Mouse (Mus musculus) hindbrain, embryonic 11.5 days (tissue): ENCODE data around the gene Mlec. TPM values are rescaled to one million over a fixed set of nuclear protein-coding genes. Genes with fewer than 3 reads are reported as not detected.

Experiments
- ATAC-seq: fragments of 200-750 bp; cut with Nextera tagmentation; 2 replicates; pipeline ENCODE4 v1.8.0; 2017; ENCODE audit warnings: mild to moderate bottlenecking, moderate TSS enrichment, moderate library complexity; ENCODE audit not compliant: low FRiP score
- DNase-seq: peaks from one replicate; pipeline ENCODE4 v3.0.0-alpha.2; 2015; ENCODE audit warnings: low spot score
- H3K27ac ChIP-seq: fragments of 300-500 bp; sonication (generic); 2 replicates; pipeline ENCODE4 v1.5.1; 2014; ENCODE audit warnings: mild to moderate bottlenecking, low read depth, low read length
- H3K27me3 ChIP-seq: fragments of 300-500 bp; sonication (generic); 2 replicates; pipeline ENCODE4 v1.6.1; 2014; ENCODE audit warnings: mild to moderate bottlenecking, low read length, moderate library complexity, mixed read lengths; ENCODE audit not compliant: control insufficient read depth, insufficient read depth
- H3K36me3 ChIP-seq: fragments of 300-500 bp; sonication (generic); 2 replicates; pipeline ENCODE4 v1.6.1; 2014; ENCODE audit warnings: mild to moderate bottlenecking, low read length, moderate library complexity, mixed read lengths; ENCODE audit not compliant: control insufficient read depth, insufficient read depth
- H3K4me1 ChIP-seq: fragments of 300-500 bp; sonication (generic); replicated peaks from 2 replicates; pipeline ENCODE4 v1.6.1; 2014; ENCODE audit warnings: low read length, mixed read lengths; ENCODE audit not compliant: control insufficient read depth, insufficient read depth
- H3K4me2 ChIP-seq: fragments of 300-500 bp; sonication (generic); replicated peaks from 2 replicates; pipeline ENCODE4 v1.6.1; 2014; ENCODE audit warnings: mild to moderate bottlenecking, low read depth, low read length
- H3K4me3 ChIP-seq: fragments of 300-500 bp; sonication (generic); 2 replicates; pipeline ENCODE4 v1.5.1; 2014; ENCODE audit warnings: low read depth, low read length
- H3K9ac ChIP-seq: fragments of 300-500 bp; sonication (generic); 2 replicates; pipeline ENCODE4 v1.6.1; 2014; ENCODE audit warnings: low read depth, low read length
- H3K9me3 ChIP-seq: fragments of 300-500 bp; sonication (generic); 2 replicates; pipeline ENCODE4 v1.6.1; 2016; ENCODE audit warnings: low read length; ENCODE audit not compliant: control insufficient read depth
- WGBS: fragments of 180-500 bp; shearing (Covaris S2); extraction: QIAGEN DNeasy Blood & Tissue Kit; methylation state at CpG from one replicate; pipeline ENCODE4 v1.1.7; 2014; 5-methylcytosine and 5-hydroxymethylcytosine counted together
- polyA plus RNA-seq: library from polyadenylated mRNA; unstranded; fragments of >200 nt; fragmentation: Nextera tagmentation; extraction: Ambion mirVana; gene quantifications from 2 replicates; pipeline ENCODE4 v1.2.1, GENCODE M21; 2014

The Mlec gene
- polyA plus RNA-seq, result 41.2 and 44.1 TPM in 2 replicates

DNA sequence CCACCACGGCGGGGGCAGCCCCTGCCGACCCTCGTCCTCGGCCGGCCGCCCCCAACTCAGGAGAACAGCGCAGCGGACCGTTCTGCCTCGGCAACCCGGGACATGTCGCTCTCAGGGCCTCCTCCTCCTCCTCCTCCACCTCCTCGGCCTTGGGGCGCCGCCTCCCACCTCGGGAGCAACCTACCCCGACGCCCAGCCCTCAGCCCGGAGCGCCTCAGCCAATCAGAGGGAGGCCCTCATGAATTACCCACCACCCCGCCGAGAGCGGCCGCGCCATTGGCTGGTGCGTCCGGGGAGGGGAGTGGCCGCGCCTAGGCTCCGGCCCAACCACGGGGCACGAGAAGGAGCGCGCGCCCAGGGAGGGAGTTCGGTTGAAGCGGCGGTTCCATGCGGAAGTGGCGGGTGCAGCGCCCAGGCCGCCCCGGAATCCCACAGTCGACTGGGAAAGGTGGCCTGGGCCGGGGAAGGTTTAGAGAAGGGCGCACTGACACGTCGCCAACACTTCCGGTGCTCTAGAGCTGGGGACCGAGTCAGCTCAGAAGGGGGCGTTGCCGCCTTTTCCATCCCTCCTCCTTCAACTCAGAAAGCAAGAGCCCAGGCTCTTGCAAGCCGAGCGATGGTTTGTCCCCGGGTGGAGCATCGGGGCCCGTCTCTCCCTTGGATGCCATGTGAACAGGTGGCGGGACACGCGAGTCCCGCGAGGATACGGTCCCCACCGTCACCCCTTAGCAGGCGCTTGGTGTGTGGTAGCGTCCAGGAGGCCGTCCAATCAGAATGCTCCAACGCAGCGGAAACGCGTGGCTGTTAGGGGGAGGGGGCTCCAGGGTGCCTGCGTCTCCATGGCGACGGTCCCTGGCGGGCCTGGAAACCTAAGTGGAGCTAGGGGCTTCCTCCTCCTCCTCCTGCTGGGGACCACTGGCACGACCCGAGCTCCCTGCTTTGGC, at the start of gene Mlec:
Gene Mlec (minus strand): TSS at position 140 of the 944 bp plus-strand sequence.
- DNase-seq, result peak; percentile 98
- H3K9me3 ChIP-seq, result no peaks in the 10 kb centered on the region
- ATAC-seq, result peak; percentile 97
- peak within 1 kb of the TSS; percentile 87 for H3K4me3 ChIP-seq
- peaks cover 14% of the 10 kb centered on the region; the same call in 1 of the 2 replicates for H3K4me1 ChIP-seq
- peak within 1 kb of the TSS; percentile 85 for H3K4me2 ChIP-seq
- peak within 1 kb of the TSS; percentile 87 for H3K9ac ChIP-seq
- H3K27me3 ChIP-seq, result no peaks in the 10 kb centered on the region
- under 1% methylated on average over 74 of the region's 78 CpGs for WGBS
- peak within 1 kb of the TSS; percentile 97 for H3K27ac ChIP-seq
- H3K36me3 ChIP-seq, result no peaks in the 10 kb centered on the region

DNA sequence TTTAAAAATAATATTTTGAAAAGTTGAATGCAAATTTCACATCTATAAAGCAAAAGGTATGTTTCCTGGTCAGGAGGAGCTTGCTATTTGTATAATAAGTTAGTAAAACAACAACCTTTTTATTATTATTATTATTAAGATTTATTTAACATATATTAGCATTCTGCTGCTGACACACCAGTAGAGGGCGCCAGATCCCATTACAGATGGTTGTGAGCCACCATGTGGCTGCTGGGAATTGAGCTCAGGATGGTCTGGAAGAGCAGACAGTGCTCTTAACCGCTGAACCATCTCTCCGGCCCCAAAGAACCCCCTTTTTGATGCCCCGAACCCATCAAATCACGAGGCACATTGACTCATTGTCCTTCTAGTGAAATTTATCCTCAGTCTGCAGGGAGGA, 49.3 kb upstream of the Mlec start:
- 59% methylated on average over 5 of the region's 5 CpGs for WGBS
- ATAC-seq, result no peak
- no peaks in the 10 kb centered on the region for H3K36me3 ChIP-seq
- H3K4me2 ChIP-seq, result no peak overlapping the region
- no peaks in the 10 kb centered on the region for H3K9me3 ChIP-seq
- no peak overlapping the region for H3K9ac ChIP-seq
- no peak overlapping the region for H3K27ac ChIP-seq
- peaks cover 5% of the 10 kb centered on the region for H3K4me1 ChIP-seq
- DNase-seq, result no peak
- no peaks in the 10 kb centered on the region; the same call in 1 of the 2 replicates for H3K27me3 ChIP-seq
- no peak overlapping the region for H3K4me3 ChIP-seq

DNA sequence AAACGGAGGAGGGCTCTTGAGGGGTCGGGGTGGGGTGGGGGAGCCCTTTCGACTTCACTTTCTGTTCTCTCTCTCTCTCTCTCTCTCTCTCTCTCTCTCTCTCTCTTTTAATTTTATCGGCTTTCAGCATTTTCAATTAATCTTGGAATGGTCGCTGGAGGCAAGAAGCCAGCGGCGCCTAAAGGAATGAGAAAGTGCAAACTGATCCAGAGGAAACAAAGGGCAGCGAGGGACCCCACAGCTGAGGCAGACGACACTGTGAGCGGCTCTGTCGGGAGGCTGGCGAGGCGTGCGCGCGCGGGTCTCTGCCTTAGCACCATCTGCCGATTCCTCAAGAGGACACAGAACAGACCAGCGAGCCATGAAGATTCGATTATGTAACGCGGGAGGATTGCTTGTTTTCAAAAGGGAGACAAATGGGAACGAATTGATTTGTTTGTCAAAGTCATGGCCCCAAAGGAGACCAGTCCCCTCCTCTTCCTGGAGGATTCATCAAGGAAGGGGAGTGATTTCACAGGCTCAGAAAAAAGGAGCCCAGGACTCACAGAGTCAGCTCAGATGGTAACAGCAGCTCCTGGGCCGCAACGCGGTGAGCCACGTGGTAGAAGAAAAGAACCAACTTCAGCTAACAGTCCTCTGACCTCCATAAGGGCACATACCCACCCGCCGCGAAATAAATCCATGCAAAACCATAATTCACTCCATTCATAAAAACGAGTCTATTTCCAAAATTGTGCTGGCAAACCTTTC, 46.8 kb upstream of the Mlec start:
- Histone ChIP-seq H3K4me3 (0 out of 2 replicates have a peak overlapping the region, but pooled peaks have one; percentile 13), H3K27me3 (no peaks in the 10 kb centered on the region; the same call in 1 of the 2 replicates), H3K36me3 (no peaks in the 10 kb centered on the region), H3K4me2 (peak overlapping the region; percentile 34), H3K4me1 (peaks cover 5% of the 10 kb centered on the region), H3K9me3 (no peaks in the 10 kb centered on the region), H3K9ac (peak overlapping the region; percentile 54), H3K27ac (peak overlapping the region; percentile 84)
- peak; percentile 87 for DNase-seq
- WGBS, result 3% methylated on average over 31 of the region's 31 CpGs
- peak; percentile 94 for ATAC-seq

DNA sequence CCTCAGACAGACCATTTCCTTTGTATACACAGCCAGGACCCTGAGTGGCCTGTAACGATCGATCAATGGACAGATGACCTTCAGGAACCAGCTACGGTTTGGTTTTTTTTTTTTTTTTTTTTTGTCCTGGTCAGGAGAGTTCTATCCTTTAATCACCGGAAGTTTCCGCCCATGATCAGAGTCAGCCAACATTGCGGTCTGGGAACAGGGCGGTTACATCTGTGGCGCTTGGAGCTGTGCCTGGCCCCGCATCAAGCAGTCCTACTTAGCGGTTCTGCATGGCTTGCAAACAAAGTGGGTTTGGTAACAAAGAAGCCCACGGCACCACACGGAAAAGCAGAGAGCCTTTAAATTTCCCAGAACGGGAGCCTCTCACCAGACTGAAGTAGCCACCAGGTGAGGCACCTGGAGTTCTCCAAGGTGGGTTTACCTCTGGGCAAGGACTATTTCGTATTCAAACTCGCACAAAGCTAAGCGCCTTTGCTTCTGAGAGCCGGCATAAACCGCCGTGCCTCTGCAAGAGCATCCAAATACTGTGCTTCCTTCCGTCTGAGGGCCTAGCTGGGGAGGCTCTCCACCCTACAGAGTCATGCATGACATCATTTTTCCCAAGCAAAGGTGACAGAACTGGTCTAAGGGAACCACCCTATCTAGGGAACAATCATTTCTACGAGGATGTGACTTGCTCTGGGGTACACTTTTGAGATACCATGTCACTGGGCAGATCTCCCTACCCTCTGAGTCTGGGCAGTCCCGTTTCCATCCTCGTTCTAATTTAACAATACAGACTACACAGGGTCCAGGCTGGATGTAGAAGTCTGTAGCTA, 46.0 kb upstream of the Mlec start:
- peaks cover 5% of the 10 kb centered on the region for H3K4me1 ChIP-seq

DNA sequence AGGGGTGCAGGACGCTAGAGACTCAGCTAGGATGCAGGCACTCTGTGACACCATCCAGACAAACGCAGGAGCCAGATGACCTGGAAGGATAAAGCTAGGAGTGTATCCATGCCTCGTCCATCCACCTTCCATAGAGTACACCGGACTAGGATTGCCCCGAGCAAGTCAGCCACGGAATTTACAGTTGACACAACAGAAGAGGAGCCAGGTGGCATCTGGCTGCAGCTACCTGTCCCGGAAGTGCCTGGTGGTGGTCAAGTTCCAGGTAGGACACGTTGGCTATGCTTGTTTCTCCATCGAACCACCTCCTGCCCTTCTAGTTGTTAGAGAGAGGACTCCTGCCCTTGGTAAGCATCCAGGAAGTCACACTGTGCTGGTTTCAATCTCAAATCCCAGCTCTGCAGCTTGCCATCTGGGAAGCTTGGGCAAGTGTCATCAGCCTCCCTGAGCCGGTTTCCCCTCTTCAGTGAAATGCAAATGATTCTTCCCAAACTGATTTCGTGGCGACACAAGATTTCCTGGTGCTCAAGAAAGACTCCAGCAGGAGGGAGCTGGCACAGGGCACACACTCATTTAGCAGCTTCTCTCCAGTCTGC, 36.7 kb upstream of the Mlec start:
- Histone ChIP-seq H3K27me3 (peaks cover 56% of the 10 kb centered on the region), H3K9ac (no peak overlapping the region), H3K4me1 (peaks cover 13% of the 10 kb centered on the region; the same call in 1 of the 2 replicates), H3K27ac (no peak overlapping the region), H3K4me3 (peak overlapping the region; percentile 59), H3K36me3 (no peaks in the 10 kb centered on the region), H3K9me3 (no peaks in the 10 kb centered on the region), H3K4me2 (peak overlapping the region; percentile 100)
- WGBS, result 5% methylated on average over 12 of the region's 12 CpGs
- DNase-seq (no peak), ATAC-seq (no peak; the same call in 1 of the 2 replicates)

More for the DNA sequence above, 46.0 kb upstream of the Mlec start:
- peak overlapping the region; percentile 34 for H3K4me2 ChIP-seq
- peak; percentile 65 for ATAC-seq
- WGBS, result 14% methylated on average over 23 of the region's 23 CpGs
- no peaks in the 10 kb centered on the region; the same call in 1 of the 2 replicates for H3K27me3 ChIP-seq
- no peaks in the 10 kb centered on the region for H3K9me3 ChIP-seq
- H3K27ac ChIP-seq, result peak overlapping the region; percentile 84
- H3K4me3 ChIP-seq, result 0 out of 2 replicates have a peak overlapping the region, but pooled peaks have one; percentile 4
- peak; percentile 56 for DNase-seq
- no peaks in the 10 kb centered on the region for H3K36me3 ChIP-seq
- peak overlapping the region; percentile 54 for H3K9ac ChIP-seq

DNA sequence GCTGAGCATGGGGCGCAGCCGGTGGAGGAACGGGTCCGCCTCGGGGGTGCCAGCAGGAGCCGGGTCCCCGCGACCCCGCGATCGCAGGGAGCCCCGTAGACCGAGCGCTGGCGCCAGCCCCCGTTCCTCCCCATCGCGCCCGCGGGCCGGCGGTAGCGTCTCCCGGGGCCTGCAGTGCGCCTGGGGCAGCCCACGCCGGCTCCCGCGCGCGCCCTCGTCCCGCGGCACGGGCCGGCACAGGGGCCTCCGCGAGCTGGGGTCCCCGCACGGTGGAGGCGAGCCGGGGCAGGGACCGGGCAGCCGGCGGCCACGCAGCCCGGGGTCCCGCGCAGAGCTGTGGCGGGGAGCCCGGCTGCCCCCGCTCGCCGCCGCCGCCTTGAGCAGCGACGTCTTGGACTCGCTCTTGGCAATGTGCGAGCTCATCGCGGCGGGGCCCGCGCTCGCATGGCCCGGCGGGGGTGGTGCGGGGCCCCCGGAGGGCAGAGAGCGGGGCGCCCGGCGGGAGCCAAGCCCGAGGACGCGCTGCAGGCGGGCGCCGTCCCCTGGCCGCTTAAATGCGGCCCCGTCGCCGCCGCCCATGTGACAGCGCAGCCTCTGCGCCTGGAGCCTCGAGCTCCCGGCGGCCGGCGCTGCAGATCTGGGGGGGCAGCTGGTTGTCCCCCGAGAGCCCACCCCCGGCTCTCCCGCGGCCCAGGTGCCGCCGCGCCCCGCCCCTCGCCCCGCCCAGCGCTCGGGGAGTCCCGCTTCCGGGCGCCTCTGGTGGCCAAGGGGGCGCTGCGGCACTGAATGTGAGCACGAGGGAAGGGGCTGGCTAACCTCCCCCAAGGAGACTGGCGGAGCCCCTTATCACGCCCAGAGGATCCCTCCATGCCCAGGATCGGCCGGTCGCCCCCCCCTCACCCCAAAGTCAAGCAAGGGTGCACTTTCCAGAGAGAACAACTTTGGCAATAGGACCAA, 36.0 kb upstream of the Mlec start, which contains the start of gene Cabp1:
Gene Cabp1 (minus strand): TSS at position 713 of the 957 bp plus-strand sequence.
- H3K4me1 ChIP-seq, result peaks cover 13% of the 10 kb centered on the region; the same call in 1 of the 2 replicates
- ATAC-seq (peak; percentile 79), DNase-seq (peak; percentile 84)
- 0 out of 2 replicates have a peak within 1 kb of the TSS, but pooled peaks have one; percentile 51 for H3K27ac ChIP-seq
- H3K4me3 ChIP-seq, result peak within 1 kb of the TSS; percentile 59
- peaks cover 61% of the 10 kb centered on the region for H3K27me3 ChIP-seq
- WGBS, result 1% methylated on average over 56 of the region's 116 CpGs
- no peaks in the 10 kb centered on the region for H3K36me3 ChIP-seq
- H3K9me3 ChIP-seq, result no peaks in the 10 kb centered on the region
- peak within 1 kb of the TSS; percentile 100 for H3K4me2 ChIP-seq
- peak within 1 kb of the TSS; percentile 64 for H3K9ac ChIP-seq

DNA sequence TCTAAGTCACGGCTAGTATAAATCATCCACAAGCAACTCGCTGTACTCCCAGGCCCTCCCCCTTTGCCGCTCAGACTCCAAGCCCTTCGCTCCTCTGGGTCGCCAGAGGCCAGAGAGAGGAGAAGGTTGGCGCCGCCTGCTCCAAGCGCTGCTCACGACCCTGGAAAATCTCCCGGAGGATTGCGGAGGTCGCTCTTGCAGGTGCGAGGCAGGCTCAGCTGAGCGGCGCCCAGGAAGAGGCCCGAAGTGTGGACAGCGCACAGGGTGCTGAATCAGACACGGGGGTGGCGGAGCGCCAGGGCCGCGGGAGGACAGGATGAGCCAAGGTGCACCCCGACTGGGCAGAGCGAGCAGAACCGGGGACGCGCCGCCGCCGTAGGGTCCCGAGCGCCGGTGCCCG, 35.2 kb upstream of the Mlec start:
- Histone ChIP-seq H3K27me3 (peaks cover 61% of the 10 kb centered on the region), H3K27ac (no peak overlapping the region), H3K9me3 (no peaks in the 10 kb centered on the region), H3K4me1 (peaks cover 13% of the 10 kb centered on the region; the same call in 1 of the 2 replicates), H3K36me3 (no peaks in the 10 kb centered on the region), H3K9ac (peak overlapping the region; percentile 64), H3K4me2 (peak overlapping the region; percentile 100), H3K4me3 (peak overlapping the region; percentile 59)
- under 1% methylated on average over 33 of the region's 34 CpGs for WGBS
- ATAC-seq (0 out of 2 replicates have a peak, but pooled peaks have one; percentile 14), DNase-seq (peak; percentile 51)
